Mouse (Mus musculus) gastrocnemius, postnatal 4 days (tissue): ENCODE data around the gene Tgm2. TPM values are rescaled to one million over a fixed set of nuclear protein-coding genes. Genes with fewer than 3 reads are reported as not detected.

Experiments used
- DNase-seq, 2 experiments: peaks; one replicate each; pipeline ENCODE4 v3.0.0; 2021 to 2022; ENCODE audit warnings: low spot score in 2 of 2, mixed read lengths in 2 of 2
- total RNA-seq, 2 experiments: library from RNA; stranded (reverse); gene quantifications; 2 replicates each; pipeline ENCODE4 v1.2.3; 2021

Gene Tgm2
- total RNA-seq, 2 experiments from 2014 or later: 81.0 to 130 TPM

DNA sequence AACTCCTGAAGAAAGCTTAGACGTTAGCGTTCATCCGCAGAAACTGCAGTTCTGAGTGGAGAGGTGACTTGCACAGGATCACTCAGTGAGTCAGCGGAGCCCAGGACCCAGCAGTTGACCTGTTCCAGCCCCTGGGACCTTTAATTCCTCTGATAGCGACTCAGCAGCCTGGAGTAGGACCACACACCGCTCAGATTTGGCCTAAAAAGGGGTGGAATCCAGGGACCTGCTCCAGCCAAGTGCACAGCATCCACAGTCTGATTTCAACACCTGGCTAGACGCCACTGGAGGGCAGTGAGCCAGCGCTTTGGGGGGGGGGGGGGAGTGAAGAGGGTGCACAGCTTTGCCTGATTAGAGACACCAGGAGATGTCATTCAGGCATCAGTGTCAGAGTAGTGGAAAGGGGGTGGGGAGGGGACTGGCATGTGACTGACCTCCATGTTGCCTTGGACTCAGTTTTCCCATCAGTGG is 22.5 kb upstream of the Tgm2 start:
- no peak for DNase-seq

DNA sequence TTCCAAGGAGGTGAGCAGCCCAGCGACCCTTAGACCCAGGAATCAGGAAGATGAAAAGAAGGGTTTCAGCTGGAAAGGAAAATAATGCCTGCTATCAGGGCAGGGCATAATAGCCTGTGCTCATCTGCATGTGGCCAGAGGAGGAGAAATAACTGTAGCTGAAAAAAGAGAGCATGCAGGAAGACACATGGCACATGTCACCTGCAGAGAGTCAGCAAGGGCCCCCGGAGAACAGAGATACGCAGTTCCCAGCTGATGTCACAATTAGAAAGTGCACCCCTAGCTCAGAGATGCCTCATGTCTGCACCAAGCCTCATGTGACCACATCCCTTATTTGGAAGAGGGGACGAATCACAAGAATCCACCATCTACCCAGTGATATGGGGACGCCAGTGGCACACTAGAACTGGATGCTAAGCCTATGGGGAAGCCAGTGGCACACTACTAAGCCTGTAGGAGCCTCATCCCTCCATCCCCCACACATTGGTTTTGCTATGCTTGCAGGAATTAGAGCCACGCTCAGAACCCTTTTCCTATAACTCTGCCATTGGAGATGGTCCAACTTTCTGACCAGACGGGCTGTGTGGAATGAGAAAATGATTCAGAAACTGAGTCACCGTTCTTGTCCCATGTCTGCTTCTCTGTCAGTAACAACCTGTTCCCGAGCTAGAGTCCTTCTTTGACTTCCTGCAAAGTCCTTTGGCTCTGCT is 21.4 kb upstream of the Tgm2 start:
- no peak for DNase-seq

DNA sequence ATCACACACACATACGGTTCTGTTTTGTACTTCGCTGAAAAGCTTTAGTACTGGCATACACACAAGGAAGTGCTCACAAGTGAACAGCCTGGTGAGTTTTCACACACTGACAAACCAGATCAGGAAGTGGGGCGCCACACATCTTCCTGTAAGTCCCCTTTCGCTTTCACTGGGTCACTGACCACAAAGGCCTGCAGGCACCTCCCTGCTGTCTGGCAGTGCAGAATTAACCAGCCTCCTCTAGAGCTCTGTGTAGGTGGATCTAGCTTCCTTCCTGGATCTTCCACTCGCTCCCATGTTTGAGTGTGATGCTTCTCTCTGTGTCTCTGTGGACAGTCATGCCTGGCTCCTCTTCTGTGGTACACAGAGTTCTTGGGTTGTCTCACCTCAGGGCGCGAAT is 20.4 kb upstream of the Tgm2 start:
- DNase-seq: no peak

DNA sequence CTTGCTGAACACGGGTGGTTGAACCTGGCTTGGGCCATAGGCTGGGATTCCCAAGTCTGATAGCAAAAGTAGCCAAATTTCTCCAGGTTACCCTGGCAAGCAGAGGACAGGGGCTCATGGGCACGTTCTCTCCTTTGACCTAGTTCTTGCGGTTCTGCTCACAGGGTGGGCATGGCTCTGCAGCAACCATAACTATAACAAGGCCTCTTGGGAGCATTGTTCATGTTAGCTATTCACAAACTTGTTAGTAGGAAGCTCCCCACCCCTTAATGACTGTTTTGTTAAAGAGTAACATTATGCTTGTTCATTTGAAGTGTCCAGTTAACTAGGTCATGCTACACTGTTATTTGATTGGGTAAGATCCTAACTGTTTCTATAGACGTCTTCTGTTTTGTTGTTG is 19.5 kb upstream of the Tgm2 start:
- DNase-seq: no peak

GRCm38 (mm10) chr2:158163034-158163433 is 16.8 kb upstream of the Tgm2 start:
- no peak for DNase-seq

GRCm38 (mm10) chr2:158161761-158162160 is 15.5 kb upstream of the Tgm2 start:
- DNase-seq: no peak

DNA sequence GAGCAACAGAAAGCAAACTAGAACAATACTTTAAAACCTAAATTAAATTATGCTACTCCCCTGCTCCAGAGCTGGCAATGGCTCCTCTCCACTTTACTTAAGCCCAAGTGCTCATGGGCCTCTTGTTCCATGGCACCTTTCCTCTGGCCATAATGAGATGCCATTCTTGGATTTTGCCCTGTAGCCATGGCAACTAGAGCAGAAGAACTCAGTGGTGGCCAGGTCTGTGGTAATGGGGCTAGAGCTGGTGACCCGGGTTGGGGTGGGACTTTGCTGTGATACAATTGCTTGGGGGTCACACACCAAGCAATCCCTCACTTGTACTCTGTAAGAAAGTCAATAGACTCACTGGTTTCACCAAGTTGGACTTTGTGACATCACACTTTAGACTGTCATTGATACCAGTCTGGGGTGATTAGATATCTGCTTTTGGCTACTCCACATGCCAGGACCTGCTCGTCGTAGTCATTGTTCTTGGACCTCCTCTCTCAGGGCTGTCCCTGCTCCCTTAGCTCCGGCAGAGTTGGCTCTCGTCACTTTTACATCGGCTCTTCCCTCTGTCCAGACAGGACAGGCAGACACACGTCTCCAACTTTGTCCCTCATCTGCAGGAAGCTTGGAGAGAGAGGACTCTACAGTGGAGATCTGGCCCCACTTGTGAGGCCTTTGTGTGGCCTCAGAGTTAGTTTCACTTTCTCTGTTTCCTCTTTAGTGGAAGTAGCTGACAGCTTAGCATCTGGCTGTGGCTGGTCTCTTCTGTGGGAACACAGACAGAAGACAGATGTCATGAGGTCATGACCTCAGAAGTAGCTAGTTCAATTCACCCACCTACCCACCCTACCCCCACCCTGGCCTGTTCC is 13.4 kb upstream of the Tgm2 start:
- DNase-seq: no peak

DNA sequence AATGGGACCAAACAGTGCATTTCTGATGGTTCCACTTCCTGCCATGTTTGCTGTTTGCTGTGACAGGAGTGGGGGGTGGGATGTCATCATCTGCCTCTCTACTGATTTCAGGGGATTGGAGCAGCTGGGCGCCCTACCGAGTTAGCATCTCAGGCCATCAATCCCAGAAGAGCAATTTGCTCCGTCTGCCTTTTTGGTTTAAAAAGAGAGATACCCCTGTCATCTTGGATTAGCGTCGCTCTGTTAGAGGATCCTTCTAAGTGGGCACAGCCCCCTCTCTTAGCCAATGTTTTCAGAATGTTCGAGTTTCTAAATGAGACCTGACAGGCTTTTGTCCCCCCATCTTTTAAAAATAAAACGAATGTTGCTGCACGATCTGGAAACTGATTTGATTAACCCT is 11.4 kb upstream of the Tgm2 start:
- DNase-seq: no peak

DNA sequence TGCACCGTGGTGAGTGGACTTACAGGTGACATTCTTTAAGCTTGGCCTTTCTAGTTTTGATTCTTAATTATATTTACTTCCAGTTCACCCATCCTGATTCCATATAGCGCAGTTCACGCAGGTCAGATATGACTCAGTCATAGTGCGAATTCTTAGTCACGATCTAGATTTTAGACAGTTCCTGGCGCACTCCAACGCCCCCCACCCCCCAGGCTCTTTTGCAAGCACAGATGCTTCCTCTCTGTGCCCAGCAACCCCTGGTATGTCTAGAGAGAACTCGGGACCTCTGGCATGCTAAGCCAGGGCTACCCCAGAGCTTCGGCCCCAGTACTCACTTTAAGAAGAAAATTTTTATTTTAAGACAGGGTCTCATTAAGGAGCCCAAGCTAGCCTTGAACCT is 10.3 kb upstream of the Tgm2 start:
- no peak for DNase-seq

DNA sequence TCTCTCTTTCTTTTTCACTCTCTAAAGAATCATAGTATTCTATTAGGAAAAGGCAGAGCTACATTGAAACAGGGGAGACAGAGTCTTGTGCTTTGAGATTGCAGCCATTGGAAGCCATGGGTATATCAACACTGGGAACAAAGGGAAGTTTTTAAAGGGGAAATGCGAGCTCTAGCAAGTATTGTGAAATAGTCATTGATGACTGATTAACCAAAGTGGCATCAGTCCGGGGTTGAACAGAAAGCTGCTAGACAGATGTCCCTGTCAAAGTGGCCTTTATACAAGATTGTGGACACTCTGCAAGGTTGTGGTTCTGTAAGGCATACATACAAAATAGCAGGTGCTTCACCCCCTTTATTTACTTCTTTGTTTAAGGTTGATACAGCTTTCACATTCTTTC is 9.4 kb upstream of the Tgm2 start:
- no peak for DNase-seq

DNA sequence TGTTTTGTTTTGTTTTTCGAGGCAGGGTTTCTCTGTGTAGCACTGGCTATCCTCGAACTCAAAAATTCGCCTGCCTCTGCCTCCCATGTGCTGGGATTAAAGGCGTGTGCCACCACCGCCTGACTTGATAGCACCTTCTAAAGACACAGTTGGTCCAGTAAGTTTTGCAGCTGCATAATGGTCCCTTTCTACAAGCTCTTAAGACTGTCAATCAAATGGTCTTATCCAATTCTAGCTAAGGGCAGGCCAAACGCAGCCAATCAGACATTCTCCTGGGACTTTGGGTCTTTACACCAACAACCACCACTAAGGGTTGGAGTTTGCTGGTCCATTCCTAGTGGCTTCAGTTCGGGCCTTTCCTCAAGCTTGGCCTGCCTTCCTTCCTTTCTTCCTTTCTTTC is 8.9 kb upstream of the Tgm2 start:
- no peak for DNase-seq

DNA sequence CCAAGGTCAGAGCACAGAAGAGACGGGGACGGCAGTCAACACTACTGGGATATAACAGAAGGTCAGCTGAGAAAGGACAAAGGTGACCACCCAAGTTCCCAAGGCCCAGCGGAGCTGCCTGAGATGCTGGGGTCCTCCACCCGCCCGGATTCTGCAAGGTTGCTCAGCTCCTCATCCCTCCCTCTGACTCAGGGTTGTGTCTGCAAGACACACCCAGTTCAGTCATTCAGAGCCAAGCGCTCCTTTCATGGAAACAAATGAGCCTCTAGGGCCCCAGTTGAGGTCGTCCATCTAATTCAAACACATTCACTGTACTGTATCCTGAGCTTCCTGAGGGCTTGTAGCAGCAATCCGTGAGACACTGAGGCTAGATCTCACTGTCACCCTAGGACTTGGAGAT is 8.4 kb upstream of the Tgm2 start:
- DNase-seq: no peak

GRCm38 (mm10) chr2:158153728-158154343 is 7.6 kb upstream of the Tgm2 start:
- no peak for DNase-seq

DNA sequence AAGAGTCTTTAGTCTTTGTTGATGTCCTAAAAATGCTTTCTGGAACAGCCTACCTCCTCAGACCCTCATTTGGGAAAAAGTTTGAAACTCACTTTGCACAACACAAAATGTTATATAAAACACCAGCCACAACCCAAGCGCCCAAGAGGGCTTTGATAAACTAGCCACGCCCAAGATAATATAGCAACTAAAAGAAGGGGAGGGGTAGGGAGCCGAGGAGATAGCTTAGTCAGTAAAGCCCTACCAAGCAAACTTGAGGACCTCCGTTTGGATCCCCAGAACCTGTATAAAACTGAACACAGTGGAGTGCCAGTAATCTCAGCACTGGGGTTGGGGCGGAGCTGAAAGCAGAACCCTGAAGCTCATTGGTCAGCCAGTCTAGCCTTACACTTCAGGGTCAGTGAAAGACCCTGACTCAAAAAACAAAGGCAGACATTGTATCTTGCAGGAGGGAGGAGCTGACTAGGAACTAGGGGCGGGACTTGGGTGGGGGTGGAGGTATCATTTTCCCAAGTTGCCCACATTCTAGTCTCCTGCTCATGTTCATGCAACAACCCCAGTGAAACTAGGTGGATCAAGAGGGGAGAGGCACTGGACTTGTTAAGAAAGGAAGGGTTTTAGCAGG is 6.6 kb upstream of the Tgm2 start:
- no peak for DNase-seq

DNA sequence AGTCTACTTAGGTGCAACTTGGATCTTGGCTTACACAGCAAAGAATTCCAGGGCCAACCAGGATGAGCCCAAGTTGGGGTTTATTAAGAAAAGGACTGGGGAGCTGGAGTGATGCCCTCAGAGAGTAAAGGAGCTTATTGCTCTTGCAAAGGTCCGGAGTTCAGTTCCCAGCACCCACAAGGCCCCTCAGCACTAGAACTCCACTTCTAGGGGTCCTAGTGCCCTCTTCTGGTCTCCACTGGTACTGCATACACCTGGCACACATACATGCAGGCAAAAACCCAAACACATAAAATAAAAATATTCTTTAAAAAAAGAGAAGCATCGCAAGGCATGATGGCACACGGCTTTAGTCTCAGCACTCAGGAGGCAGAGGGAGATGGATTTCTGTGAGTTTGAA is 4.8 kb upstream of the Tgm2 start:
- no peak for DNase-seq

DNA sequence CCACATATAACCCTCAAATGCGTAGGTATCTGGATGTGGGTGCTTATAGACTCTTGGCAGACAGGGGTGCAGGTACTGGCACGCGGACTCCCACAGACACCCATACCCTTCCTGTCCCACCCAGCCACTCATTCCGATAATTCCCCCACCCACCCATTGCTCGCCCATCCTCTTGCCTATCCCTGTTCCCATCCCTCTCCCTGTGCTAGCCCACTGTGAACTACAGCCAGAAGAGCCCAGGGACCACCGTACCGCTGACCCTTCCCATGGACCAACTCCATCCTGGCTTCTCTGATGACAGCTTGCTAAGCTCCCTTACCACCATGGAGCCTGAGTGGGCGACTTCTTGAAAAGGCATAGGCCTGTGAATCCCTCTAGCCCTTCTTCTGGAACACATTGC is 735 bp upstream of the Tgm2 start:
- no peak for DNase-seq

DNA sequence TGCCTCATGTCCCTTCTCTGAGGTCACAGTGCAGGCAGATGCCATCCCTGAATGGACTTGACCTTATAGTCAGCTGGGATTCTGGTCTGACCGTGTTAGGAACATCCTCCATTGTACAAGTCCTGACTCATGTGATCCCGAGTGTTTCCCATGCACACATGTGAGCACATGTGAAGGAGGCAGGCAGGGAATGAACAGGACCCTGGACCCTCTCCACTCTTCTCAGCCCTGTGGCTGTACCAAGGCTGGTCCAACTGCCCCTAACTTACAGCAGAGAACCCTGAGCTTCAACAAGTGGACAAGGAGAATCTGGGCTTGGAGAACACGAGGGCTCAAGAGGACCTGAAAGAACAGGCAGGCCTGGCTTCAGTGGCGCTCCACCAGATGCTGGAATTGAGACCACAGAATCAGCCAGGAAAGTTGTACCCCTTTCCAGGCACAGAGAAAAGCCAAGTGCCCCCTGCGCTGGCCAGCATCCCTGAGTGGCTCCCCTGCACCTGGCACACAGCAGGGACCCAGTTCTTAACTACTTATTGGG is 639 bp downstream of the Tgm2 start:
- DNase-seq: no peak

GRCm38 (mm10) chr2:158144750-158145527 is 1.3 kb downstream of the Tgm2 start:
- no peak for DNase-seq

DNA sequence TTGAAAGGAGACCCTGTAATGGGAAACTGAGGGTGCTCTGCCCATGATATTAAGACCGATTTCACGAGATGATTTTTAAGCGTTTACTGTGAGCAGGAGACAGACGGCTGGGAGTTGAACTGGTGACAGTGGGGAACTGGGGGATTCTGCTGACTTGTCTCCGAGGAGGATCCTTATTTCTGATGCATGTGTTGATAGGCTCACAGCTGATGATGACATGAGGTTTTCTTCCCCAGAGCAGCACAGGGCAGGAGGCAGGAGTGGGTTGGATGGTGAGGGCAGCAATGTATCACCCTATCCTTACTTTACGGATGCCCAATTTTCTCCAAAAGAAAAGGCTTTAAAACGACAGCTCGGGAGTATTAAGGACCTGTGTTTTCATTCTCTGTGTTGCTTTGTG is 2.0 kb downstream of the Tgm2 start:
- no peak for DNase-seq

- no peak for DNase-seq
These were observed 2.4 kb downstream of the Tgm2 start for GRCm38 (mm10) chr2:158143816-158144215.

GRCm38 (mm10) chr2:158142981-158143380 is 3.3 kb downstream of the Tgm2 start:
- DNase-seq: no peak
